Mouse (Mus musculus) lung, adult 2 months (tissue): ENCODE results near the gene Tha1.

Source experiments
- CTCF ChIP-seq: fragments of 200-500 bp; IDR thresholded peaks from 2 replicates; pipeline ENCODE4 v1.5.1; 2011; ENCODE audit warnings: mild to moderate bottlenecking, low read length, control low read depth; ENCODE audit not compliant: insufficient read depth
- POLR2A ChIP-seq: fragments of 200-500 bp; IDR thresholded peaks from 2 replicates; pipeline ENCODE4 v1.6.1; 2011; ENCODE audit warnings: low read depth, mild to moderate bottlenecking, control low read depth, low read length, borderline replicate concordance; ENCODE audit errors: extremely low read depth

- TF ChIP-seq POLR2A (no peak), CTCF (no peak)
Measured at GRCm38 (mm10) chr11:117902282-117902681, 29.0 kb upstream of the Tha1 start.
